Mouse (Mus musculus) liver, embryonic 15.5 days (tissue): ENCODE measurements around the gene Rnf130. TPM values are rescaled to one million over a fixed set of nuclear protein-coding genes. Genes with fewer than 3 reads are reported as not detected.

Source experiments
- ATAC-seq: fragments of 200-750 bp; cut with Nextera tagmentation; 2 replicates; pipeline ENCODE4 v1.8.0; 2017; ENCODE audit warnings: moderate number of reproducible peaks, mild to moderate bottlenecking, moderate library complexity; ENCODE audit not compliant: insufficient read depth
- H3K27ac ChIP-seq: fragments of 300-500 bp; sonication (generic); replicated peaks from 2 replicates; pipeline ENCODE4 v1.5.1; 2015; ENCODE audit warnings: mild to moderate bottlenecking, inconsistent platforms
- H3K27me3 ChIP-seq: fragments of 300-500 bp; sonication (generic); 2 replicates; pipeline ENCODE4 v1.6.1; 2015; ENCODE audit warnings: mild to moderate bottlenecking, inconsistent platforms
- H3K36me3 ChIP-seq: fragments of 300-500 bp; sonication (generic); replicated peaks from 2 replicates; pipeline ENCODE4 v1.6.1; 2015; ENCODE audit warnings: moderate library complexity, mild to moderate bottlenecking, inconsistent platforms
- H3K4me1 ChIP-seq: fragments of 300-500 bp; sonication (generic); replicated peaks from 2 replicates; pipeline ENCODE4 v1.6.1; 2015; ENCODE audit warnings: inconsistent platforms
- H3K4me2 ChIP-seq: fragments of 300-500 bp; sonication (generic); 2 replicates; pipeline ENCODE4 v1.6.1; 2015; ENCODE audit warnings: moderate library complexity, mild to moderate bottlenecking, inconsistent platforms
- H3K4me3 ChIP-seq: fragments of 300-500 bp; sonication (generic); replicated peaks from 2 replicates; pipeline ENCODE4 v1.5.1; 2015; ENCODE audit warnings: mild to moderate bottlenecking, inconsistent platforms
- H3K9ac ChIP-seq: fragments of 300-500 bp; sonication (generic); 2 replicates; pipeline ENCODE4 v1.6.1; 2015; ENCODE audit warnings: moderate library complexity, mild to moderate bottlenecking, inconsistent platforms
- H3K9me3 ChIP-seq: fragments of 300-500 bp; sonication (generic); replicated peaks from 2 replicates; pipeline ENCODE4 v1.6.1; 2016; ENCODE audit warnings: inconsistent platforms
- WGBS: fragments of 180-500 bp; shearing (Covaris S2); methylation state at CpG from one replicate; pipeline ENCODE4 v1.1.7; 2015; ENCODE audit warnings: mixed read lengths; ENCODE audit not compliant: insufficient replicate concordance; 5-methylcytosine and 5-hydroxymethylcytosine counted together
- polyA plus RNA-seq: library from polyadenylated mRNA; unstranded; fragments of >200 nt; fragmentation: Nextera tagmentation; extraction: Ambion mirVana; gene quantifications from 2 replicates; pipeline ENCODE4 v1.2.1, GENCODE M21; 2015

Rnf130 gene
- polyA plus RNA-seq, 1 experiment from 2014 or later: 37.7 TPM

GRCm38 (mm10) chr11:49994536-49994935, 30.6 kb upstream of the Rnf130 start:
- Histone ChIP-seq H3K4me3 (no peak overlapping the region), H3K4me2 (no peak overlapping the region), H3K36me3 (no peaks in the 10 kb centered on the region), H3K9me3 (no peaks in the 10 kb centered on the region), H3K9ac (no peak overlapping the region), H3K27ac (0 out of 2 replicates have a peak overlapping the region, but pooled peaks have one; percentile 33), H3K4me1 (peaks cover 24% of the 10 kb centered on the region), H3K27me3 (no peaks in the 10 kb centered on the region)
- ATAC-seq: peak; percentile 56
- WGBS: 10% methylated on average over 2 of the region's 2 CpGs

- ATAC-seq: no peak
- 37% methylated on average over 4 of the region's 4 CpGs for WGBS
Measured at GRCm38 (mm10) chr11:49996398-49996797, 28.7 kb upstream of the Rnf130 start.

GRCm38 (mm10) chr11:49997321-49997720, 27.8 kb upstream of the Rnf130 start:
- WGBS: 28% methylated on average over 5 of the region's 5 CpGs
- no peaks in the 10 kb centered on the region for H3K36me3 ChIP-seq

More at GRCm38 (mm10) chr11:49996398-49996797, 28.7 kb upstream of the Rnf130 start:
- no peak overlapping the region for H3K9ac ChIP-seq
- no peak overlapping the region for H3K4me3 ChIP-seq
- H3K4me1 ChIP-seq: peaks cover 21% of the 10 kb centered on the region
- no peak overlapping the region for H3K4me2 ChIP-seq
- H3K27me3 ChIP-seq: no peaks in the 10 kb centered on the region
- H3K36me3 ChIP-seq: no peaks in the 10 kb centered on the region
- H3K9me3 ChIP-seq: no peaks in the 10 kb centered on the region
- H3K27ac ChIP-seq: no peak overlapping the region

GRCm38 (mm10) chr11:50002853-50003252, 22.3 kb upstream of the Rnf130 start:
- no peaks in the 10 kb centered on the region for H3K9me3 ChIP-seq
- H3K4me3 ChIP-seq: no peak overlapping the region
- no peak overlapping the region for H3K4me2 ChIP-seq
- no peaks in the 10 kb centered on the region for H3K36me3 ChIP-seq
- 0 out of 2 replicates have a peak, but pooled peaks cover 4% of the 10 kb centered on the region for H3K4me1 ChIP-seq
- H3K27ac ChIP-seq: no peak overlapping the region
- 32% methylated on average over 4 of the region's 4 CpGs for WGBS
- H3K9ac ChIP-seq: no peak overlapping the region
- ATAC-seq: no peak
- no peaks in the 10 kb centered on the region for H3K27me3 ChIP-seq

More at GRCm38 (mm10) chr11:49997321-49997720, 27.8 kb upstream of the Rnf130 start:
- H3K4me3 ChIP-seq: no peak overlapping the region
- H3K27ac ChIP-seq: no peak overlapping the region
- no peaks in the 10 kb centered on the region for H3K9me3 ChIP-seq
- H3K27me3 ChIP-seq: no peaks in the 10 kb centered on the region
- peaks cover 21% of the 10 kb centered on the region for H3K4me1 ChIP-seq
- no peak overlapping the region for H3K4me2 ChIP-seq
- no peak overlapping the region for H3K9ac ChIP-seq
- no peak for ATAC-seq

- no peak overlapping the region for H3K9ac ChIP-seq
- no peak overlapping the region for H3K4me2 ChIP-seq
- H3K27ac ChIP-seq: no peak overlapping the region
- no peaks in the 10 kb centered on the region for H3K9me3 ChIP-seq
- no peak overlapping the region for H3K4me3 ChIP-seq
- no peaks in the 10 kb centered on the region for H3K36me3 ChIP-seq
- no peaks in the 10 kb centered on the region for H3K27me3 ChIP-seq
- 0 out of 2 replicates have a peak, but pooled peaks cover 2% of the 10 kb centered on the region for H3K4me1 ChIP-seq
- 73% methylated on average over 10 of the region's 10 CpGs for WGBS
- ATAC-seq: no peak
Measured at GRCm38 (mm10) chr11:50007776-50008175, 17.4 kb upstream of the Rnf130 start.

GRCm38 (mm10) chr11:50008231-50008630, 16.9 kb upstream of the Rnf130 start:
- Histone ChIP-seq H3K4me2 (no peak overlapping the region), H3K36me3 (no peaks in the 10 kb centered on the region), H3K27ac (no peak overlapping the region), H3K9me3 (no peaks in the 10 kb centered on the region), H3K4me3 (no peak overlapping the region), H3K27me3 (no peaks in the 10 kb centered on the region), H3K4me1 (no peaks in the 10 kb centered on the region), H3K9ac (no peak overlapping the region)
- no peak for ATAC-seq
- 56% methylated on average over 5 of the region's 5 CpGs for WGBS

GRCm38 (mm10) chr11:50013016-50013415, 12.1 kb upstream of the Rnf130 start:
- Histone ChIP-seq H3K27me3 (no peaks in the 10 kb centered on the region), H3K27ac (no peak overlapping the region), H3K4me1 (no peaks in the 10 kb centered on the region), H3K4me2 (no peak overlapping the region), H3K4me3 (no peak overlapping the region), H3K36me3 (no peaks in the 10 kb centered on the region), H3K9ac (no peak overlapping the region), H3K9me3 (no peaks in the 10 kb centered on the region)
- 69% methylated on average over 6 of the region's 6 CpGs for WGBS
- no peak for ATAC-seq

- Histone ChIP-seq H3K27ac (no peak overlapping the region), H3K4me1 (no peaks in the 10 kb centered on the region), H3K4me3 (no peak overlapping the region), H3K27me3 (no peaks in the 10 kb centered on the region), H3K4me2 (no peak overlapping the region), H3K36me3 (no peaks in the 10 kb centered on the region), H3K9me3 (no peaks in the 10 kb centered on the region), H3K9ac (no peak overlapping the region)
- no peak for ATAC-seq
- 54% methylated on average over 5 of the region's 5 CpGs for WGBS
Measured at GRCm38 (mm10) chr11:50016503-50016902, 8.6 kb upstream of the Rnf130 start.

GRCm38 (mm10) chr11:50017511-50017910, 7.6 kb upstream of the Rnf130 start:
- Histone ChIP-seq H3K4me1 (no peaks in the 10 kb centered on the region), H3K27me3 (no peaks in the 10 kb centered on the region), H3K9me3 (no peaks in the 10 kb centered on the region), H3K27ac (no peak overlapping the region), H3K36me3 (no peaks in the 10 kb centered on the region), H3K4me2 (no peak overlapping the region), H3K4me3 (no peak overlapping the region), H3K9ac (no peak overlapping the region)
- ATAC-seq: no peak
- 35% methylated on average over 7 of the region's 7 CpGs for WGBS

GRCm38 (mm10) chr11:50018848-50019247, 6.3 kb upstream of the Rnf130 start:
- Histone ChIP-seq H3K4me2 (no peak overlapping the region), H3K4me1 (no peaks in the 10 kb centered on the region), H3K4me3 (no peak overlapping the region), H3K9me3 (no peaks in the 10 kb centered on the region), H3K36me3 (no peaks in the 10 kb centered on the region), H3K27ac (no peak overlapping the region), H3K9ac (no peak overlapping the region), H3K27me3 (peaks cover 9% of the 10 kb centered on the region)
- no peak for ATAC-seq

GRCm38 (mm10) chr11:50022085-50022484, 3.1 kb upstream of the Rnf130 start:
- Histone ChIP-seq H3K27ac (no peak overlapping the region), H3K4me3 (no peak overlapping the region), H3K36me3 (no peaks in the 10 kb centered on the region), H3K9me3 (no peaks in the 10 kb centered on the region), H3K4me2 (no peak overlapping the region), H3K4me1 (peaks cover 21% of the 10 kb centered on the region), H3K9ac (no peak overlapping the region), H3K27me3 (peaks cover 21% of the 10 kb centered on the region)
- WGBS: 61% methylated on average over 3 of the region's 3 CpGs
- no peak for ATAC-seq

- peaks cover 35% of the 10 kb centered on the region for H3K4me1 ChIP-seq
- H3K9me3 ChIP-seq: no peaks in the 10 kb centered on the region
- peaks cover 21% of the 10 kb centered on the region for H3K27me3 ChIP-seq
- peak overlapping the region; percentile 83; the same call in 1 of the 2 replicates for H3K9ac ChIP-seq
- no peaks in the 10 kb centered on the region for H3K36me3 ChIP-seq
- peak overlapping the region; percentile 99 for H3K4me2 ChIP-seq
- WGBS: 25% methylated on average over 6 of the region's 6 CpGs
- ATAC-seq: no peak
- peak overlapping the region; percentile 76 for H3K4me3 ChIP-seq
- H3K27ac ChIP-seq: no peak overlapping the region
Measured at GRCm38 (mm10) chr11:50024445-50024832, 707 bp upstream of the Rnf130 start.
